Mouse (Mus musculus): ENCODE results near the gene Cmpk1.
A peak's percentile ranks its signal among the peaks of the same experiment; 100 is the strongest.
"Not testable (repeated sequence)": the region's sequence is repeated elsewhere in the genome, so short reads cannot be mapped to it uniquely, and the experiment has no call there.

Gene Cmpk1

GRCm38 (mm10) chr4:114986591-114987432 is at the start of gene Cmpk1:
Cmpk1 (minus strand) TSS chr4:114987241.
- peak; percentile 85 for DNase-seq (ENCODE audit: low spot score)

GRCm38 (mm10) chr4:115035043-115035442 is 48.0 kb upstream of the Cmpk1 start:
- DNase-seq (ENCODE audit: low spot score), result no peak

DNA sequence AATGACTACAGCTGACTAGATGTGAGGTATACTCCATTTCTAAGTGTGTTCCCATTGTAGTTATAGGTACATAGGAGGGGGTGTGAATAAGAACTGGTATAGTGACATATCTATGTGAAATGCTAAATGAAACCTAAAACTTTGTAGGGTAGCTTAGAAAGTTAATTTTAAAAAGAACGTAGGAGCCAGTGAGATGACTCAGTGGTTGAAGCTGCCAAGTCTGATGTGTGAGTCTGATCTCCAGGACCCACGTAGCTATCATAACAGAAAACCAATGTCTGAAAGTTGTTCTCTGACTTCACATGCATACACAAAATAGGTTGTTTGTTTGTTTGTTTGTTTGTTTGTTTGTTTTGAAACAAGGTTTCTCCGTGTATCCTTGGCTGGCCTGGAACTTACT is 33.0 kb upstream of the Cmpk1 start:
- no peak for DNase-seq (ENCODE audit: low spot score)

- no peak for DNase-seq (ENCODE audit: low spot score)
Measured at GRCm38 (mm10) chr4:115014276-115014675, 27.2 kb upstream of the Cmpk1 start.

DNA sequence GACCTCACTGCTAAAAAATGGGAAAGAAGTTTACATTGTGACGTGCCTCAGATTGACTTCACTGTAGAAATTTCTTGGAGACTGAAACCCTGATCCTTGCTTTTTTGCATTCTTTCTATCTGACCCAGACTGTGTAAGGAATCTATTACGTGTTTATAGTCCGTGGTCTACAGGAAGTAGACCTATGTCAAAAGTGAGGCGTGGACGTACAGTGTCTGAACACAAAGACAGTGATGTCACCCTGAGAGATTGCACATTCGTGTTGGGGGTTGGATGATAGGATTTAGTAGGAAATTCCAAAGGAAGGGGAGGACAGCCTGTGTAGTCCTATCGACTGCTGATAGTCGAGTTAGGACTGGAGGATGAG is 13.4 kb upstream of the Cmpk1 start:
- DNase-seq (ENCODE audit: low spot score), result no peak

GRCm38 (mm10) chr4:114999773-115000428 is 12.9 kb upstream of the Cmpk1 start, which contains the start of gene Stil:
Stil (plus strand) TSS chr4:115000159.
- DNase-seq (ENCODE audit: low spot score), result peak; percentile 93

GRCm38 (mm10) chr4:114999445-114999772 is 12.4 kb upstream of the Cmpk1 start:
- DNase-seq (ENCODE audit: low spot score), result no peak

- peak; percentile 24 for DNase-seq (ENCODE audit: low spot score)
Measured at GRCm38 (mm10) chr4:114997051-114997450, 10.0 kb upstream of the Cmpk1 start.

- DNase-seq (ENCODE audit: low spot score), result no peak
Measured at GRCm38 (mm10) chr4:114994218-114994617, 7.2 kb upstream of the Cmpk1 start.

GRCm38 (mm10) chr4:114986211-114986590 is 840 bp downstream of the Cmpk1 start:
- DNase-seq (ENCODE audit: low spot score), result no peak

DNA sequence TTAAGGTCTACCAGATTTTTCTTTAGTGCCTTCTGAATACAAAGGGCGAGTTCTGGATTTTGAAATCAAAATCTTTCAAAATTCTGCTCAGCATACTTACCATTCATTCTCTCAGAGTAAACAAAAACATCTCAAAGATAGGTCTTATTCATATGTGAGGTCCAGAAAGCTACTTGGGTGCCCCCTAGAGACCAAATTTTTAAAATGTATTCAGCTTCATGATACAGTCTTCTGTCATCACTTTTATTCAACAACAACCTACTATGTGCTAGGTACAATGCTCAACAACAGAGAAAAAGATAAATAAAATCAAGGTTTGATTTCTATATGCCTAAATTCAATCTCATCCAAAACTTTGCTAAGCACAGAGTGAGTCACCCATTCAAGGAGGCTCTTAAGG is 4.0 kb downstream of the Cmpk1 start:
- DNase-seq (ENCODE audit: low spot score), result no peak

DNA sequence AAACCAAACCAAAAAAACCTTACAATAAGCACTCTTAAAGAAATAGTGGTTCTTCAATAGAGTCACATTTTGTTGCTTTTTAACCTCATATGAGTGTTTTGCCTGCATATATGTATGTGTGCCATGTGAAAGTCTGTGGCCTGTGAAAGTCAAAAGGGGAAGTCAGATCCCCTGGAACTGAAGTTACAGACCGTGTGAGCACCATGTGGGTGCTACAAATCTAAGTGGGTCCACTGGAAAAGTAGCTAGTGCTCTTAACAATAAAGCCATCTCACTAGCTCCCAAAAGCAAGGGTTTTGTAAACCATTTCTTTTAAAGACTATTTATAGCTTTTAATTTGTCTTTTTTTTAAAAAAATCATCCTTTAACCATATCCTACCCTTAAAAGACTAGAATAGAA is 4.4 kb downstream of the Cmpk1 start:
- DNase-seq (ENCODE audit: low spot score), result no peak

DNA sequence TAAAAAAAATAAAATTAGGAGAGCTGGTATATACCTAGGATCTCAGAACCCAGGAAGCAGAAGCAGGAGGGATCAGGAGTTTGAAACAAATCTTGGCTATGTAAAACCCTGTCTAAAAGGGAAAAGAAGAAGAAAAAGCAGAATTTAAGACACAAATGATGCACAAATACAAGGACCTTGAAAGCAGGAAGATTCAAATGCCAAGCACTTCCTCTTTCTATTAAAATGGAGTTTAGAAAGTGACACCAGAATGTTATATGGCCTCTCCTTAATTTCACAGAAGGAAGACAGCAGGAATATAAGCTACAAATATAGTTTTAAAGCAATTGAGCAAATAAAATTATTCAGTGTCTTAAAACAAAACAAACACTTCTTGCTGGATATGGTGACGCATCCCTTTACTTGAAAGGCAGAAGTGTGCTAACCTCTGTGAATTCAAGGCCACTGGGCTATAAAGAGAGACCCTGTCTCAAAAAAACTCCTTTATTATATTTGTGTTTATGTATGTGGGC is 13.8 kb downstream of the Cmpk1 start:
- DNase-seq (ENCODE audit: low spot score), result no peak

- DNase-seq (ENCODE audit: low spot score), result no peak
Measured at GRCm38 (mm10) chr4:114970736-114971135, 16.3 kb downstream of the Cmpk1 start.

GRCm38 (mm10) chr4:114960881-114961280 is 26.2 kb downstream of the Cmpk1 start:
- DNase-seq (ENCODE audit: low spot score), result not testable (repeated sequence)

GRCm38 (mm10) chr4:114959533-114959932 is 27.5 kb downstream of the Cmpk1 start:
- no peak for DNase-seq (ENCODE audit: low spot score)

- DNase-seq (ENCODE audit: low spot score), result no peak
Measured at GRCm38 (mm10) chr4:114958786-114959185, 28.3 kb downstream of the Cmpk1 start.

- DNase-seq (ENCODE audit: low spot score), result no peak
Measured at GRCm38 (mm10) chr4:114958231-114958630, 28.8 kb downstream of the Cmpk1 start.

GRCm38 (mm10) chr4:114957403-114957802 is 29.6 kb downstream of the Cmpk1 start:
- DNase-seq (ENCODE audit: low spot score), result no peak

DNA sequence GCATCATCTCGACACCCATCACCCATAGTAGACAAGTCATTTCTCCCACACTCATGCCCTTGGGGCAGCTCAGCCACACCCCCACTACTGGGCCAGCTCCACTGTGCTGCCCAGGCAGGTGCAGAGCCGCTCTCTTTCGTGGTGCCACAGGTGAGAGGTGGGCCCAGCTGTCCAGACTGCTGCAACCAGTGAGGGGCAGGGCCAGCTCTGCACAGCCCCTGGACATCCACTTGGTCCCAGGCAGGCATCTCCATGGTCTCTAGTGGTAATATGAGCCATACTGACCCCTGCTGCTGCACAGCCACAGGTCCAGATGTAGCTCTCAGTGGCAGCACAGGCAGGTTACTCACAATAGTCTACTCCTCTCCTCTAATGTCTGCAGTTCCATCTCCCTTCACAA is 33.9 kb downstream of the Cmpk1 start:
- no peak for DNase-seq (ENCODE audit: low spot score)

DNA sequence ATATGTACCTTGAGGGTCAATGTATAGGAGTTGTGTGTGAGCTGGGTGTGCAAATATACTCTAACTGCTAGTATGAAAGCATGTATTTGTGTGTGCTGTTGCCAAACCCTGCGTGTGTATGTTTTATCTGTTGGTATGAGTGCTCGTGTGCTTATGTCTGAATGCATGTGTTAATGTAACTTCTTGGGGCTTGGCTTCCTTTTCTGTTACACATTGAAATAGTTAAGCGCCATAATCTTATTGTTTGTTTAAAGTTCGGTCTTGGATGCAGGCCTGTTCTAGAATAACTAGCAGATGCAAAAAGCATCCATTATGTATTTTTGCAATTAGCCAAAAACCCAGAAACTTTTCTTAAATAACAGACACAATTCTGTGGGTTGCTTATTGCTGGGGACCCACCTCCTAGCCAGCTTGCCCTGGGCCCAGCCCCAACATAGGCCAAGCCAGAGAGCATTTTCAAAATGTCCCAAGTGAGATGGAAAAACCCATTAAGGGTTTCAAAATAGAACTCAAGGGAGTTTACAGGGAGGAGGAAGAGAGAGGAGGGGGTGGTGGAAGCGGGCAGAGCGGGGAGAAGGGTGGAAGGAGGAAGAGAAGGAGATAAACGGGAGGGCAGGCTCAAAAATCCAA is 39.1 kb downstream of the Cmpk1 start:
- no peak for DNase-seq (ENCODE audit: low spot score)

- peak; percentile 76 for DNase-seq (ENCODE audit: low spot score)
Measured at GRCm38 (mm10) chr4:114947395-114947794, 39.6 kb downstream of the Cmpk1 start.

DNA sequence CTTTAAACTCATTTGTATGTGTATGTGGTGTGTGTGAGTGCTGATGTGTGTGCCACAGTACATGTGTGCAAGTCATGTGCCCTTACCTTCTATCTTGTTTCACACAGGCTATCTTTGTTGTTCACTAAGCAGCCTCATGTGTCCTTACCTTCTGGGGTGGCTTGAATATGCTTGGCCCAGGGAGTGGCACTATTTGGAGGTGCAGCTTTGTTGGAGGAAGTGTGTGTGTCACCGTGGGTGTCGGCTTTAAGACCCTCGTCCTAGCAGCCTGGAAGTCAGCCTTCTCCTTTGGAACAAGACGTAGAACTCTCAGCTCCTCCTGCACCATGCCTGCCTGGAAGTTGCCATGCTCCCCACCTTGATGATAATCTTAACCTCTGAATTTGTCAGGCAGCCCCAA is 40.6 kb downstream of the Cmpk1 start:
- DNase-seq (ENCODE audit: low spot score), result no peak
